Mouse (Mus musculus) 3T3-L1 (cell line): ENCODE measurements around the gene Gng8.

Experiments
- DNase-seq: peaks from one replicate; pipeline ENCODE4 v3.0.0-alpha.2; 2015; ENCODE audit warnings: low read depth, low spot score

Gene Gng8

GRCm38 (mm10) chr7:16891641-16892351, at the start of gene Gng8:
Gene Gng8 (plus strand): TSS chr7:16891786.
- DNase-seq: peak; percentile 93

- peak; percentile 44 for DNase-seq
Measured at GRCm38 (mm10) chr7:16842645-16843063, 48.9 kb upstream of the Gng8 start, which contains the start of gene Prkd2. Gene Prkd2 (plus strand): TSS chr7:16842902.

- DNase-seq: no peak
Measured at GRCm38 (mm10) chr7:16843441-16844171, 48.0 kb upstream of the Gng8 start.

- DNase-seq: no peak
Measured at GRCm38 (mm10) chr7:16844696-16845071, 46.9 kb upstream of the Gng8 start.

- no peak for DNase-seq
Measured at GRCm38 (mm10) chr7:16845072-16845819, 46.3 kb upstream of the Gng8 start.

GRCm38 (mm10) chr7:16845820-16846167, 45.8 kb upstream of the Gng8 start:
- no peak for DNase-seq

GRCm38 (mm10) chr7:16846775-16847174, 44.8 kb upstream of the Gng8 start:
- DNase-seq: no peak

GRCm38 (mm10) chr7:16847507-16847906, 44.1 kb upstream of the Gng8 start:
- DNase-seq: no peak

- no peak for DNase-seq
Measured at GRCm38 (mm10) chr7:16848579-16848978, 43.0 kb upstream of the Gng8 start.

GRCm38 (mm10) chr7:16851636-16852035, 40.0 kb upstream of the Gng8 start:
- no peak for DNase-seq

- no peak for DNase-seq
Measured at GRCm38 (mm10) chr7:16853302-16853831, 38.2 kb upstream of the Gng8 start.

GRCm38 (mm10) chr7:16858336-16858735, 33.2 kb upstream of the Gng8 start:
- no peak for DNase-seq

- peak; percentile 74 for DNase-seq
Measured at GRCm38 (mm10) chr7:16859902-16860651, 31.5 kb upstream of the Gng8 start.

GRCm38 (mm10) chr7:16867488-16867887, 24.1 kb upstream of the Gng8 start:
- DNase-seq: no peak

- DNase-seq: no peak
Measured at GRCm38 (mm10) chr7:16869497-16869896, 22.1 kb upstream of the Gng8 start.

- DNase-seq: peak; percentile 60
Measured at GRCm38 (mm10) chr7:16871600-16871999, 20.0 kb upstream of the Gng8 start.

GRCm38 (mm10) chr7:16872478-16872877, 19.1 kb upstream of the Gng8 start:
- no peak for DNase-seq

GRCm38 (mm10) chr7:16873392-16873791, 18.2 kb upstream of the Gng8 start:
- DNase-seq: peak; percentile 13

- peak; percentile 84 for DNase-seq
Measured at GRCm38 (mm10) chr7:16874190-16874589, 17.4 kb upstream of the Gng8 start.

- peak; percentile 99 for DNase-seq
Measured at GRCm38 (mm10) chr7:16874756-16875309, 16.8 kb upstream of the Gng8 start.

GRCm38 (mm10) chr7:16875310-16875325, 16.5 kb upstream of the Gng8 start, which contains the start of gene Dact3:
Gene Dact3 (plus strand): TSS chr7:16875317.
- no peak for DNase-seq

GRCm38 (mm10) chr7:16875326-16875725, 16.3 kb upstream of the Gng8 start:
- DNase-seq: peak; percentile 15
